Mouse (Mus musculus) CH12.LX (cell line): ENCODE measurements around the gene Sytl5.

Experiments
- CHD2 ChIP-seq: IDR thresholded peaks from 2 replicates; pipeline ENCODE4 v1.6.1; 2011; ENCODE audit warnings: low read length, improper control_type of control experiment
- CTCF ChIP-seq, 2 experiments: IDR thresholded peaks in 1 of 2; conservative IDR thresholded peaks in 1 of 2; 2 replicates each; pipeline ENCODE4 v1.5.1; 2011 to 2012; ENCODE audit warnings: low read depth in 2 of 2, low read length in 2 of 2, improper control_type of control experiment in 1 of 2, inconsistent platforms in 1 of 2, mild to moderate bottlenecking in 1 of 2, moderate library complexity in 1 of 2
- EP300 ChIP-seq: IDR thresholded peaks from 2 replicates; pipeline ENCODE4 v1.6.1; 2011; ENCODE audit warnings: low read length, improper control_type of control experiment
- GABPA ChIP-seq: IDR thresholded peaks from 2 replicates; pipeline ENCODE4 v1.6.1; 2012; ENCODE audit warnings: low read depth, low read length, improper control_type of control experiment, inconsistent platforms; ENCODE audit not compliant: insufficient replicate concordance
- KAT2A ChIP-seq: IDR thresholded peaks from 2 replicates; pipeline ENCODE4 v1.6.1; 2012; ENCODE audit warnings: low read length, improper control_type of control experiment, inconsistent platforms; ENCODE audit not compliant: insufficient replicate concordance
- MAX ChIP-seq: IDR thresholded peaks from 2 replicates; pipeline ENCODE4 v1.6.1; 2011; ENCODE audit warnings: low read length, improper control_type of control experiment
- MEF2A ChIP-seq: IDR thresholded peaks from 2 replicates; pipeline ENCODE4 v1.6.1; 2014; ENCODE audit warnings: low read depth, mild to moderate bottlenecking, inconsistent platforms, low read length, improper control_type of control experiment, borderline replicate concordance
- MYC ChIP-seq: IDR thresholded peaks from 2 replicates; pipeline ENCODE4 v1.6.1; 2011; ENCODE audit warnings: low read depth, mild to moderate bottlenecking, improper control_type of control experiment, low read length
- NELFE ChIP-seq: IDR thresholded peaks from 2 replicates; pipeline ENCODE4 v1.6.1; 2011; ENCODE audit warnings: low read depth, low read length, improper control_type of control experiment
- NRF1 ChIP-seq: IDR thresholded peaks from 2 replicates; pipeline ENCODE4 v1.6.1; 2014; ENCODE audit warnings: low read depth, mild to moderate bottlenecking, inconsistent platforms, low read length, improper control_type of control experiment, moderate library complexity
- POLR2A ChIP-seq: IDR thresholded peaks from 2 replicates; pipeline ENCODE4 v1.6.1; 2011; ENCODE audit warnings: low read depth, mild to moderate bottlenecking, improper control_type of control experiment, low read length
- POLR2AphosphoS2 ChIP-seq: IDR thresholded peaks from 2 replicates; pipeline ENCODE4 v1.6.1; 2011; ENCODE audit warnings: low read depth, low read length, improper control_type of control experiment
- USF2 ChIP-seq: conservative IDR thresholded peaks from 2 replicates; pipeline ENCODE4 v1.6.1; 2011; ENCODE audit warnings: low read depth, low read length, improper control_type of control experiment

DNA sequence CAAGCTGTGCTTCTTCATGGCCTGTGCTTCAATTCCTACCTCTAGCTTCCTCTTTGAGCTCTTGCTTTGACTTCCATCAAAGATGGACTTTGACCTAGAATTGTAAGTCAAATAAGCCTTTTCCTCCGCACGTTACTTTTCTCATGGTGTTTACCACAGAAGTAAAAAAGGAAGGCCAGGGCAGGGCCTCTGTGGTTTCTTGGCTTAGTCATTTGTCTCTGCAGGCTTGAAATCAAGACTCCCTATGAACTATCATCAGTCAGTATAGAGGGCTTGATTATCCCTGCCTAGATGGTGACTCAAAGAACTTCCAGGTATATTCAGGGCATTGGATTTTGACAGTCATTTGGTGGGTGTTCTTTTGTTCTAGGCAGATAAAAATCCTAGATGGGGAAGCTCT, 9.9 kb upstream of the Sytl5 start:
- TF ChIP-seq MAX (no peak), POLR2A (no peak), KAT2A (no peak), POLR2AphosphoS2 (no peak), NRF1 (no peak), CTCF (conservative IDR thresholded peaks at IDR 0.05 in 1 of 2, IDR thresholded peaks at IDR 0.05 in 1 of 2; ENCODE audit: low read depth in 2 of 2, low read length in 2 of 2) (no peak), MEF2A (no peak), NELFE (no peak), MYC (no peak), CHD2 (no peak), USF2 (no peak), GABPA (no peak), EP300 (no peak)
